Mouse (Mus musculus) liver, postnatal 0 days (tissue): Measurements from ENCODE around the gene Bach2.

ENCODE experiments used
- CTCF ChIP-seq: sonication (generic); IDR thresholded peaks from 2 replicates; pipeline ENCODE4 v1.5.1; 2016; ENCODE audit warnings: antibody characterized with exemption, low read depth
- EP300 ChIP-seq: IDR thresholded peaks from 2 replicates; pipeline ENCODE4 v1.6.1; 2016; ENCODE audit warnings: antibody characterized with exemption, low read depth, mild to moderate bottlenecking

DNA sequence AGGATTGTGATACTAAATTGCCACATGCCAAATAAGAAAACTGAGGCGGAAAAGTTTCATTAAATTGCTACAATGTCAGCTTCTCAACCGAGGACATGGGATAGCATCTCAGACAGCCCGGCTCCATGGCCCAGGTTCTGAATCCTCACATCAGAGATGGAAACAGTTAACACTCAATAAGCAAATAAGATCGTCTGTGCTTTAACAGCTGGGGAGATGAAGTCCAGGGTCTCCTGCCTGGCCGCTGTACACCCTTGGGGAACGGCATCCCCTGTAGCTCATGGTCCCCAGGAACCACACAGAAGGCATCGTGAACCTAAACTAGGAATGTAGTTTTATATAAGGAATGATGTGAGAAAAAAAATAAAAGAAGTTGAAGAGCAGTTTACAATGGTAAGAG is 297.0 kb downstream of the Bach2 start:
- TF ChIP-seq CTCF (no peak), EP300 (no peak)
